Comparison of ENCODE assay signal across 30 mouse cellular contexts in the genomic region with DNA sequence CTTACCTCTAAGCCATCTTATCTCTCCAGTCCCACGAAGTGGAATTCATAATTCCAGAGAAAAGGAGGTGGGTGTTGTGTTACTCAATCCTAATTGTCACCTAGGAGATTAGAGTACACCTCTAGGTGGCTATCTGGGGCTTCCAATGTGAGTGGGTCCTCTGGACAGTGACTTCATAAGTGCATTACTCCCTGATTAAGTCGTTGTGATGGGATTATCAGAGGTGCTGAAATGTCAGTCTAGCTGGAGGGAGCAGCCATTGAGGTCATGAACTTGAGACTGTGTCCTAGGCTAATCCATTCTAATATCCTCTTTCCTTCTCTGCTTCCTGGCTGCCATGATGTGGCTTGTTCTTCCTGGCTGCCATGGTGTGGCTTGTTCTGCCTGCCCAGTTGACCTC. TPM values are rescaled to one million over a fixed set of nuclear protein-coding genes. Genes with fewer than 3 reads are reported as not detected.
"Had no signal": no experiment of that assay in that cellular context is flagged by ENCODE, and none has a peak within 500 bp of the region (broad histone marks: within the 10 kb centered on the region; RNA-seq: fewer than 3 reads in every experiment).

No protein-coding gene starts in this region.

- H3K27ac ChIP-seq: forebrain, embryonic 15.5 days; heart, embryonic 13.5 days; heart, embryonic 15.5 days; hindbrain, embryonic 12.5 days; hindbrain, embryonic 14.5 days; layer of hippocampus, adult 2 months; limb, embryonic 13.5 days; limb, embryonic 15.5 days had no signal

- H3K36me3 ChIP-seq: forebrain, embryonic 15.5 days; heart, embryonic 15.5 days; hindbrain, embryonic 12.5 days; limb, embryonic 13.5 days; limb, embryonic 15.5 days had no signal

- H3K27me3 ChIP-seq: forebrain, embryonic 15.5 days; heart, embryonic 13.5 days; heart, embryonic 15.5 days; hindbrain, embryonic 12.5 days; limb, embryonic 13.5 days; limb, embryonic 15.5 days had no signal

- H3K9ac ChIP-seq: forebrain, embryonic 15.5 days; forebrain, postnatal 0 days; heart, embryonic 13.5 days; heart, embryonic 15.5 days; hindbrain, embryonic 12.5 days; hindbrain, embryonic 14.5 days; limb, embryonic 13.5 days; limb, embryonic 15.5 days had no signal

- ATAC-seq: forebrain, embryonic 15.5 days; forebrain, postnatal 0 days; hindbrain, embryonic 16.5 days; inflammation-experienced regulatory T-cells, adult 6 months; intestine, embryonic 16.5 days had no signal

- H3K4me3 ChIP-seq: forebrain, embryonic 15.5 days; heart, embryonic 13.5 days; heart, embryonic 15.5 days; hindbrain, embryonic 12.5 days; layer of hippocampus, adult 2 months; limb, embryonic 13.5 days; limb, embryonic 15.5 days had no signal

- H3K9me3 ChIP-seq: forebrain, embryonic 15.5 days; heart, embryonic 13.5 days; heart, embryonic 15.5 days; hindbrain, embryonic 12.5 days; limb, embryonic 13.5 days; limb, embryonic 15.5 days had no signal

- H3K4me1 ChIP-seq: forebrain, embryonic 15.5 days; hindbrain, embryonic 12.5 days; limb, embryonic 13.5 days; limb, embryonic 15.5 days had no signal

- H3K4me2 ChIP-seq: forebrain, embryonic 15.5 days; heart, embryonic 11.5 days; heart, embryonic 13.5 days; heart, embryonic 15.5 days; hindbrain, embryonic 12.5 days; hindbrain, embryonic 14.5 days; limb, embryonic 13.5 days; limb, embryonic 15.5 days had no signal

- DNase-seq: forebrain, postnatal 0 days; gastrocnemius, postnatal 14 days; gastrocnemius, postnatal 36 days; heart, postnatal 10 days; kidney, adult 18-20 months; kidney, adult 8-10 months; kidney, postnatal 10 days; kidney, postnatal 25 days; kidney, postnatal 4 days; layer of hippocampus, adult 9-11 months; layer of hippocampus, postnatal 36 days; left cerebral cortex, postnatal 4 days had no signal

RNA-seq across cellular contexts. Expression of a gene that starts 8.0 kb away (rescaled TPM):
- total RNA-seq: forebrain, postnatal 0 days; gastrocnemius, adult 18-20 months; gastrocnemius, adult 8-10 months; heart, postnatal 25 days; hematopoietic stem cell, adult 5-6 weeks; layer of hippocampus, adult 2 months; layer of hippocampus, postnatal 36 days; left cerebral cortex, postnatal 10 days; left cerebral cortex, postnatal 25 days had no signal
- polyA plus RNA-seq: inflammation-experienced regulatory T-cells, adult 6 months had no signal
